Mouse (Mus musculus) lung, postnatal 0 days (tissue): ENCODE results near the gene Dhx9. TPM values are rescaled to one million over a fixed set of nuclear protein-coding genes. Genes with fewer than 3 reads are reported as not detected.

ENCODE experiments used
- polyA plus RNA-seq: library from polyadenylated mRNA; unstranded; fragments of >200 nt; fragmentation: Nextera tagmentation; extraction: Ambion mirVana; gene quantifications from 2 replicates; pipeline ENCODE4 v1.2.1, GENCODE M21; 2015

Gene Dhx9
- polyA plus RNA-seq, 1 experiment from 2014 or later, result 14.0 TPM

Other genes with a start within 250 kb of the Dhx9 start
- gene Lamc1, start 154.9 kb downstream of the Dhx9 start, polyA plus RNA-seq, result 101 and 106 TPM in 2 replicates
- gene Shcbp1l, start 62.5 kb downstream of the Dhx9 start, polyA plus RNA-seq, result 0.12 and 0.17 TPM in 2 replicates
- 4.0 and 4.9 TPM in 2 replicates for gene Npl, start 62.4 kb upstream of the Dhx9 start, polyA plus RNA-seq
- gene Rgs8, start 165.4 kb upstream of the Dhx9 start, polyA plus RNA-seq, result 0.12 and 0.14 TPM in 2 replicates